Mouse (Mus musculus): ENCODE measurements around the gene Gm20905.
"Not testable (repeated sequence)": the region's sequence is repeated elsewhere in the genome, so short reads cannot be mapped to it uniquely, and the experiment has no call there.

Gene Gm20905

DNA sequence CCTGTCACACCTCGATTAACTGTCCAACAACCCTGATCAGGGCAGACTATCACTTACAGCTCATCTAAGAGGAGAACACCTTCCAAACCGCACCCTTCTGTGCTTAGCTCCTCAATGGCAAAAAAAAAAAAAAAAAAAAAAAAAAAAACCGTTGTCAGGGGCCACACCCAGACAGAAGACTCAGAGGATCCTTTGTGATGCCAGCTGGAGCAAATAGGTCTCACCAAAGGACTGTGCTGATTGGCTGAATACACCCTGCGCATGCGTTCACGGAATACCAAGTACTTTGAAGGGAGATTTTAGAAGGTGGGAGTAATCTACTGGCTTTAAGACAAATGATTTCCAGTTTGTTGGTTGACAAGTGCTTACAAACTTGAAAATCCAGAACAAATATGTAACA is at the start of gene Gm20905:
Gene Gm20905, minus strand, starts transcription at position 101 of the 400 bp plus-strand sequence.
- DNase-seq (ENCODE audit: low spot score): not testable (repeated sequence)
